Mouse (Mus musculus): ENCODE data around the gene Dcdc2a. TPM values are rescaled to one million over a fixed set of nuclear protein-coding genes. Genes with fewer than 3 reads are reported as not detected.

The Dcdc2a gene
- polyA plus RNA-seq, 1 experiment from 2014 or later = 0.48 TPM

DNA sequence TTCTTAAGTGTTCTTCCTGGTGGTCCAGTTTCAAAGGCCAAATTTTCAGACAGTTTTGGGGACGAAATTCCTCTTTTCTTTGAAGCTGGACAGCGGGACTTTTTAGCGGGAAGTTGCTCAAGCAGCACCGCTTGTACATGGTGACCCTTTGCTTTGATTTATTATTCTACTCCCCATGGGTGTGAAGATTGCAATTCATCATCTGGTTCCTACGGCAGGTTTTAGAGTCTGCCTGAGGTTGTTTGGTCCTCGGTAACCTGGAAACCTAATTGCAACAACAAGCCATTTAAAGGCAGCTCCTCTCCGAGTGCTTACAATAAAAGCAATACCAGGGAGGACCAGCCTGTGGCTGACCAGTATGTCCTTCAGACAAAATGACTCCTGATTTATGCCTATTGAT lies 21.5 kb downstream of the Dcdc2a start:
- no peak overlapping the region for H3K4me3 ChIP-seq (ENCODE audit: low read depth, low read length)
- no peaks in the 10 kb centered on the region for H3K27me3 ChIP-seq (replicated peaks; ENCODE audit: control insufficient read depth, insufficient read depth, low read length)
- H3K36me3 ChIP-seq (ENCODE audit: control insufficient read depth, insufficient read depth, low read length) = no peaks in the 10 kb centered on the region
- no peaks in the 10 kb centered on the region for H3K4me1 ChIP-seq (replicated peaks; ENCODE audit: control insufficient read depth, insufficient read depth, low read length)
- no peak overlapping the region for H3K27ac ChIP-seq (ENCODE audit: low read depth, low read length)
- H3K4me2 ChIP-seq = no peak overlapping the region
- H3K9me3 ChIP-seq (ENCODE audit: control insufficient read depth, low read length) = no peaks in the 10 kb centered on the region
- WGBS = 53% methylated on average over 7 of the region's 7 CpGs
- no peak for DNase-seq (ENCODE audit: low spot score)
- no peak for ATAC-seq (replicated peaks; ENCODE audit: low FRiP score)
- H3K9ac ChIP-seq (ENCODE audit: low read depth, low read length) = no peak overlapping the region

DNA sequence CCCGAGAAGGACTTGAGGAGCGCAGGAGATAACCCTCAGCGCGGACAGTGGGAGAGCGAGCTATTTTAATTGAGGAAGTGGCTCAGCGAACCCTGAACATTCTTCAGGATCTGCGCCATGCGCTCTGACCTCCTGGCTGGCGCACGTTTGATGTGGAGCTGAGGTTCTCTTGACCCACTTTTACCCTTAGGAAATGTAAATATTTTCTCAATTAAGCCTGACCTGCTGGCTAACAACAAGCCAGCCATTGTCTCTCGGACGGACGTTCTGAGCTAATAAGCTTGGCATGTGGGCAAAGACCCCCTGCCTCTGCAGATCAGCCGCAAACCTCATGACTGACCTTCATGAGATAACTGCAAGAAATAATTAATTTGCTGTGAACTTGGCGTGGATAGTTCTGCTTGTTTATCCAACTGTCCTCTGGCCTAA lies 27.4 kb downstream of the Dcdc2a start:
- Histone ChIP-seq H3K9me3 (ENCODE audit: control insufficient read depth, low read length) (no peaks in the 10 kb centered on the region), H3K4me2 (peak overlapping the region; percentile 42; the same call in 1 of the 2 replicates), H3K4me1 (replicated peaks; ENCODE audit: control insufficient read depth, insufficient read depth, low read length) (no peaks in the 10 kb centered on the region), H3K36me3 (ENCODE audit: control insufficient read depth, insufficient read depth, low read length) (no peaks in the 10 kb centered on the region), H3K27ac (ENCODE audit: low read depth, low read length) (no peak overlapping the region), H3K4me3 (ENCODE audit: low read depth, low read length) (no peak overlapping the region), H3K9ac (ENCODE audit: low read depth, low read length) (no peak overlapping the region), H3K27me3 (replicated peaks; ENCODE audit: control insufficient read depth, insufficient read depth, low read length) (no peaks in the 10 kb centered on the region)
- DNase-seq (ENCODE audit: low spot score) (peak; percentile 39), ATAC-seq (replicated peaks; ENCODE audit: low FRiP score) (no peak)
- 17% methylated on average over 15 of the region's 15 CpGs for WGBS

DNA sequence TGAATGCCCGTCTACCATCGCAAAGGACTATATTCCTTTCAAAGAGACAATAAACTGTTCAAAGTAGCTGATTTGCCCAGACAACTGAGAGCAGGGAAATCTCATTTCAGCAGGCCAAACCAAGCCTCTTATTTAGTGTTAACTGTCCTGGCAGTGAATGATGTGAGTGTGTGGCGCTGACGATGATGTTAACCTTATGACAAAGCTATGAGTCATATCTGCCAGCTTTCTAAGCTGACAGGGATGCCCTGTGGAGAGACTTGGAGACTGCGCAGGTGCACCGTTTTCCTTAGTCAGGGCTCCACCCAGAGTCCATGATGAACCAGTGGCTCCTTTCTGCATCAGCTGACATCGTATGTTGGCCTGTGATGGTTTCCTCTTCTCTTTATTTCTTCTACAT lies 29.3 kb downstream of the Dcdc2a start:
- WGBS = 89% methylated on average over 7 of the region's 7 CpGs
- ATAC-seq (replicated peaks; ENCODE audit: low FRiP score) = no peak
- no peaks in the 10 kb centered on the region for H3K4me1 ChIP-seq (replicated peaks; ENCODE audit: control insufficient read depth, insufficient read depth, low read length)
- DNase-seq (ENCODE audit: low spot score) = no peak
- no peak overlapping the region for H3K4me2 ChIP-seq
- no peak overlapping the region for H3K9ac ChIP-seq (ENCODE audit: low read depth, low read length)
- H3K36me3 ChIP-seq (ENCODE audit: control insufficient read depth, insufficient read depth, low read length) = no peaks in the 10 kb centered on the region
- no peaks in the 10 kb centered on the region for H3K27me3 ChIP-seq (replicated peaks; ENCODE audit: control insufficient read depth, insufficient read depth, low read length)
- H3K4me3 ChIP-seq (ENCODE audit: low read depth, low read length) = no peak overlapping the region
- no peaks in the 10 kb centered on the region for H3K9me3 ChIP-seq (ENCODE audit: control insufficient read depth, low read length)
- H3K27ac ChIP-seq (ENCODE audit: low read depth, low read length) = no peak overlapping the region

DNA sequence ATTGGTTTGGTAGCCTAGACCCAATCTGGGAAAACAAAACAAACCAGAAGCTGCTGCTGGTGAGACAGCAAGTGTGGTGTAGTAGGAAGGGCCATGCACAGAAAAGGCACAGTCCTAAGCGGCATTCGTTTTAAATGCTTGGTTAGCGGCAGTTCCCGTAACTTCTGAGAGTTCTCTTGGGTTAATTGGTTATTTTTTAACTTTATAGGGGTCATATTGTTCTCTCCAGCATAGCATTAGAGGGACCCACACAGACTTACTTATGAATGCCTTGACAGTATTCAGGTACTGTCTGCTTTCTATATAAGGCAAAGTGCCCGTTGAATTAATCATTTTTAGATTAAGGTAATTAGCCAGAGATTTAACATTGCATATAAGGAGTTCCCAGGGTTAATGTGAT lies 35.5 kb downstream of the Dcdc2a start:
- 88% methylated on average over 5 of the region's 5 CpGs for WGBS

DNA sequence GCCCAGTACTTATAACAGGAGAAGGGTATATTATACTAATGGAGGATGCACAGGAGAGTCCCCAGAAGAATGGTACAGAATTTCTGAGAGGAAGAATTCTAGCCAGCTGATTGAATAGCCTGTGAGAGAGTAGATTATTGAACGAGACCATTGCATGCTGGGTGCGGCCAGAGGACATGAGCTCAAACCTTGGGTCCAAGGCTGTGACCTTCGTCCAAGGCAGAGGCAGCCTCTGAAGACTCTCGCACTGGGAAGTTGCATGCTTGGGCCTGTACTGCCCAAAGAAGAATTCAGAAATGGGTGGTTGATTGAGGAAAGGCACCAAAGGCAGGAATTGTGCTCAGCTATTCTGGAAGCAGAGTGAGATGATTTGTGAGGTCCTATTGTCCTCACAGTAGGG lies 38.0 kb downstream of the Dcdc2a start:
- Histone ChIP-seq H3K9me3 (ENCODE audit: control insufficient read depth, low read length) (no peaks in the 10 kb centered on the region), H3K4me2 (no peak overlapping the region), H3K4me3 (ENCODE audit: low read depth, low read length) (no peak overlapping the region), H3K36me3 (ENCODE audit: control insufficient read depth, insufficient read depth, low read length) (no peaks in the 10 kb centered on the region), H3K4me1 (replicated peaks; ENCODE audit: control insufficient read depth, insufficient read depth, low read length) (no peaks in the 10 kb centered on the region), H3K27me3 (replicated peaks; ENCODE audit: control insufficient read depth, insufficient read depth, low read length) (no peaks in the 10 kb centered on the region), H3K27ac (ENCODE audit: low read depth, low read length) (no peak overlapping the region), H3K9ac (ENCODE audit: low read depth, low read length) (no peak overlapping the region)
- DNase-seq (ENCODE audit: low spot score) (no peak), ATAC-seq (replicated peaks; ENCODE audit: low FRiP score) (no peak)
- WGBS = 84% methylated on average over 4 of the region's 4 CpGs

More for the DNA sequence above, 35.5 kb downstream of the Dcdc2a start:
- H3K4me1 ChIP-seq (replicated peaks; ENCODE audit: control insufficient read depth, insufficient read depth, low read length) = no peaks in the 10 kb centered on the region
- H3K27me3 ChIP-seq (replicated peaks; ENCODE audit: control insufficient read depth, insufficient read depth, low read length) = no peaks in the 10 kb centered on the region
- no peaks in the 10 kb centered on the region for H3K36me3 ChIP-seq (ENCODE audit: control insufficient read depth, insufficient read depth, low read length)
- no peaks in the 10 kb centered on the region for H3K9me3 ChIP-seq (ENCODE audit: control insufficient read depth, low read length)
- H3K27ac ChIP-seq (ENCODE audit: low read depth, low read length) = no peak overlapping the region
- ATAC-seq (replicated peaks; ENCODE audit: low FRiP score) (no peak), DNase-seq (ENCODE audit: low spot score) (no peak)
- H3K4me3 ChIP-seq (ENCODE audit: low read depth, low read length) = no peak overlapping the region
- no peak overlapping the region for H3K9ac ChIP-seq (ENCODE audit: low read depth, low read length)
- H3K4me2 ChIP-seq = no peak overlapping the region

DNA sequence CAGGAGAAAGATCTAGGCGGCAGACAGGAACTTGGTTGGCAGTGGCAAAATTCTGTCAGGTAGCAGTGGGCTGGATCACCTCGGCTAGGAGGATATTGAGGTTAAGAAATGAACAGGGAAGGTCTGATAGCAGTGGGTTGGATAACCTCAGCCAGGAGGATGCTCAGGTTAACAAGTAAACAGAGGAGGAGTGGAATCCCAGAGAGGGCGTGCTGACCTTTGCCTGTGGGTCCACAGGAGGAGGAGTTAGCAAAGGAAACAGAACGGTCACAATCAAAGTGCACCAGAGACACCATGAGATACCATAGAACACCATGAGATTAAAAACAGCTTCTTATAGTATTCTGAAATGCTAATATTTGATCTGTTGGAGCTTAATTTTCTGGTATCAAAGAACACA lies 38.6 kb downstream of the Dcdc2a start:
- DNase-seq (ENCODE audit: low spot score) = no peak
- Histone ChIP-seq H3K36me3 (ENCODE audit: control insufficient read depth, insufficient read depth, low read length) (no peaks in the 10 kb centered on the region), H3K27ac (ENCODE audit: low read depth, low read length) (no peak overlapping the region), H3K9ac (ENCODE audit: low read depth, low read length) (no peak overlapping the region), H3K9me3 (ENCODE audit: control insufficient read depth, low read length) (no peaks in the 10 kb centered on the region), H3K4me1 (replicated peaks; ENCODE audit: control insufficient read depth, insufficient read depth, low read length) (no peaks in the 10 kb centered on the region), H3K4me2 (no peak overlapping the region), H3K27me3 (replicated peaks; ENCODE audit: control insufficient read depth, insufficient read depth, low read length) (no peaks in the 10 kb centered on the region), H3K4me3 (ENCODE audit: low read depth, low read length) (no peak overlapping the region)
- no peak for ATAC-seq (replicated peaks; ENCODE audit: low FRiP score)
- 58% methylated on average over 4 of the region's 4 CpGs for WGBS

DNA sequence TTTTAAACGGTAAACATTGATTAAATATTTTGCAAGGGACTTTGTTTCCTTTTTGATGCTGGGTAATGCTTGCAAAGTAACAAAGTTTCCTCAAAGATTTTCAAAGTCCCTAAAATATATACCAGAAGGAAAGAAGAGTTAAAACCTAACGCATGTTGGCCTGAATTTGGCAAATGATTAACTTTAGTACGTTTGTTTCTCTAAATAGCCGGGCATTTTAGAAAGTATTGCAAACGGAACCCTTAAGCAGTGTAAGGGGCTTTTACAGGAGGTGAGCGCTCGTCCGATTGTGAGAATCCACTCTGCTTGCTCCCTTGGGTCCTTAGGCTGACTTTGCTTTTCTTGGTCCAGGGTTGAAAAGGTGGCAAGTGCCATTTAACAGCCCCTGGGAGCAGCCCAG lies 41.5 kb downstream of the Dcdc2a start:
- Histone ChIP-seq H3K4me3 (ENCODE audit: low read depth, low read length) (no peak overlapping the region), H3K27me3 (replicated peaks; ENCODE audit: control insufficient read depth, insufficient read depth, low read length) (no peaks in the 10 kb centered on the region), H3K27ac (ENCODE audit: low read depth, low read length) (no peak overlapping the region), H3K9ac (ENCODE audit: low read depth, low read length) (no peak overlapping the region), H3K4me1 (replicated peaks; ENCODE audit: control insufficient read depth, insufficient read depth, low read length) (no peaks in the 10 kb centered on the region), H3K9me3 (ENCODE audit: control insufficient read depth, low read length) (no peaks in the 10 kb centered on the region), H3K4me2 (no peak overlapping the region), H3K36me3 (ENCODE audit: control insufficient read depth, insufficient read depth, low read length) (no peaks in the 10 kb centered on the region)
- no peak for DNase-seq (ENCODE audit: low spot score)
- ATAC-seq (replicated peaks; ENCODE audit: low FRiP score) = no peak
- 77% methylated on average over 8 of the region's 8 CpGs for WGBS

DNA sequence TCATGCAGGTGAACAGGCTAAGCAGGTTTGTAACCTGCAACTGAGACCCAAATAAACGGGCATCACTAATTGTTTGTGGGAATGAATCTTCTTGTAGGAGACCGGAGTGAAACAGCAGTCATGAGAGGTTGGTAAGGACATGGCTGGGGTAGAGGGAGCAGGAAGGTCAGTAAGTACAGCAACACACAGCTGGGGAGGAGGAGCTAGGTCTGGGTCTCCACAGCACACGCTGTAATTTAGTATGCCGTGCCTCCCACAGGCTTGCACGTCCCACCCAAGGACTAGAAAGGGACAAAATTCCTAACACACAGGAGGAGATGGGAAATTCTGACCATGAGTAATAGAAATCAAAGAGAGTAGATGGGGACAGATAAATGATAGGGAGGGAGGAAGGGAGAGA lies 42.8 kb downstream of the Dcdc2a start:
- H3K9ac ChIP-seq (ENCODE audit: low read depth, low read length) = no peak overlapping the region
- no peaks in the 10 kb centered on the region for H3K27me3 ChIP-seq (replicated peaks; ENCODE audit: control insufficient read depth, insufficient read depth, low read length)
- ATAC-seq (replicated peaks; ENCODE audit: low FRiP score) (no peak), DNase-seq (ENCODE audit: low spot score) (no peak)
- WGBS = 72% methylated on average over 5 of the region's 5 CpGs
- H3K27ac ChIP-seq (ENCODE audit: low read depth, low read length) = no peak overlapping the region
- no peaks in the 10 kb centered on the region for H3K9me3 ChIP-seq (ENCODE audit: control insufficient read depth, low read length)
- no peaks in the 10 kb centered on the region for H3K36me3 ChIP-seq (ENCODE audit: control insufficient read depth, insufficient read depth, low read length)
- no peak overlapping the region for H3K4me2 ChIP-seq
- no peak overlapping the region for H3K4me3 ChIP-seq (ENCODE audit: low read depth, low read length)
- no peaks in the 10 kb centered on the region for H3K4me1 ChIP-seq (replicated peaks; ENCODE audit: control insufficient read depth, insufficient read depth, low read length)

DNA sequence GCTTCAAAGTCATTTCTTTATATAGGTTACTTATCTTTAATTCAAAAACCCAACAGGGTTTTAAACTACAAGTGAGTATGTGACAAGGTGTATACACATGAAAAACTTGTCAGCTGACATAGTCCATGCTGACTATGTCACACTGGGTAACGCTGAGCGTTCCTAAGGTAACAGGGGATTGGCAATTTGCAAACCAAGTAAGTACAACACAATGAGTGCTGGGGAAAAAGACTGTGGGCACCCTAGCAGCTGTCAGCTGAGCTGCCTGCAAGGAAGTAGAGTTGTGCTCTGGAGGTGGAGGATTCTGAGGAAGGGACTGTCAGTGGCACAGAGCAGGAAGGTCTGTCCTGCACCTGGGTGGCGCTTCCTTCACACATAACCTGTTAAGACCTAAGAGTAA lies 43.7 kb downstream of the Dcdc2a start:
- 77% methylated on average over 3 of the region's 3 CpGs for WGBS
- H3K4me1 ChIP-seq (replicated peaks; ENCODE audit: control insufficient read depth, insufficient read depth, low read length) = no peaks in the 10 kb centered on the region
- no peak overlapping the region for H3K9ac ChIP-seq (ENCODE audit: low read depth, low read length)
- H3K9me3 ChIP-seq (ENCODE audit: control insufficient read depth, low read length) = no peaks in the 10 kb centered on the region
- no peak overlapping the region for H3K4me3 ChIP-seq (ENCODE audit: low read depth, low read length)
- H3K27me3 ChIP-seq (replicated peaks; ENCODE audit: control insufficient read depth, insufficient read depth, low read length) = no peaks in the 10 kb centered on the region
- no peak for DNase-seq (ENCODE audit: low spot score)
- no peak for ATAC-seq (replicated peaks; ENCODE audit: low FRiP score)
- no peaks in the 10 kb centered on the region for H3K36me3 ChIP-seq (ENCODE audit: control insufficient read depth, insufficient read depth, low read length)
- H3K4me2 ChIP-seq = no peak overlapping the region
- no peak overlapping the region for H3K27ac ChIP-seq (ENCODE audit: low read depth, low read length)
